Mouse (Mus musculus) gastrocnemius, adult 8-10 months (tissue): ENCODE results near the gene Olfr373. TPM values are rescaled to one million over a fixed set of nuclear protein-coding genes. Genes with fewer than 3 reads are reported as not detected.
"Not testable (repeated sequence)": the region's sequence is repeated elsewhere in the genome, so short reads cannot be mapped to it uniquely, and the experiment has no call there.

Experiments
- DNase-seq, 2 experiments: peaks; one replicate each; pipeline ENCODE4 v3.0.0; 2022; ENCODE audit warnings: low spot score in 2 of 2
- total RNA-seq, 4 experiments: library from RNA; stranded (reverse); gene quantifications; 2 replicates each; pipeline ENCODE4 v1.2.4; 2022

The Olfr373 gene
- not detected for total RNA-seq

DNA sequence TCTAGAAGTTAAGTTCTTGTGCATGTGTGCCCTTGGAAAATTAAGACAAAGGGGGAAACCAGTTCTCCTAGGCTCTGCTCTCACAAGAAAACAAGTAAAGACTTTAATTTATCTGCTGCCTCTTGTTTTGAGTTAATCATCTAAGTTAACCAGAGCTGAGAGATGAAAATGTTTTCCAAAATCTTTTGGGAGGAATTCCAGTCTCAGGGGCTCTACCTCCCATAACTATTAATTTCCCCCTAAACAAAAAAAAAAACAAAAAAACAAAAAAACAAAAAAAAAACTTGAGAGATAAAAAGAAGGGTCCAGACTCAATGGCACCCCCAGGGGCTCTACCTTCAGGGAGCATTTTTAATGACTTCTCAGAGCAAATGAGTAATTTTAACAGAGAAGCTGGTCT lies at the start of gene Olfr373:
TSS of gene Olfr373 (plus strand) at position 301 of the 400 bp plus-strand sequence.
- not testable (repeated sequence) for DNase-seq

- DNase-seq, result not testable (repeated sequence)
Observed at GRCm38 (mm10) chr8:72040918-72041317, 42.1 kb upstream of the Olfr373 start, which contains the start of gene Olfr372. Gene Olfr372 (plus strand): TSS chr8:72041218.

DNA sequence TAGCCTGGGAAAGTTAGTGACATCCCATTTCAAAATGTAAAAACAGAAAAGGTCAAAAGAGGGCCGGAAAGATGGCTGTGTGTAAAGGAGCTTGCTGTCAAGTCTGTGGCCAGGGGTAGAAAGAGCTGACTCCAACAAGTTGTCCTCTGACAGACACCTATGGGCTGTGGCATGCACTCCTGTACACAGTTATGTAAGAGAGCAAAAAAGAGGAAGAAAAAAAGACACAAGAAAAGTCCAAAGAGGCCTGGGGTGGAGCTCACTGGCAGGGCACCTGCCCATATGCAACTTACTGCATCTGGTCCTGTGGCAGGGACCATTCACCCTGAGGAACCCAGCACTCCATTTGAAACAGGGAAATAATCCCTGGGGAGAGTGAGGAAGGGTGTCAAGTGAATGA lies 40.5 kb upstream of the Olfr373 start:
- DNase-seq, result no peak

DNA sequence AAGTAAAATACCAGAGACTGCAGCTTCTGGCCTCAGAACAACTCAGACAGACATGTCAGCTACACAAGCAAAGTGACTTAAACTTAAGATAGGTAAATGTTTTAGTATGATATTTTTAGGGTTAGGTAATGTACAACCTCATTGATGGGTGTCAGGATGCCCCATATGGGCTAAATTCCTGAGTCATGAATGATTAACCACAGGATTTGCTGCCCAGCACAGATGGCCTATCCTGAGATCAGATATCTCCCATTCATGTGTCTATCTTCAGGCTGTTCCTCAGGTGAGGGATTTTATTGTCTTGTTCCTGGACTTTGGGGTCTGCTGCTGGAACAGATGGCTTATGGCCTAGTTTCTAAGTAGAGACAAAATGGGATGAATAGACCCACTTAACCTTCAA lies 28.3 kb upstream of the Olfr373 start:
- not testable (repeated sequence) for DNase-seq

DNA sequence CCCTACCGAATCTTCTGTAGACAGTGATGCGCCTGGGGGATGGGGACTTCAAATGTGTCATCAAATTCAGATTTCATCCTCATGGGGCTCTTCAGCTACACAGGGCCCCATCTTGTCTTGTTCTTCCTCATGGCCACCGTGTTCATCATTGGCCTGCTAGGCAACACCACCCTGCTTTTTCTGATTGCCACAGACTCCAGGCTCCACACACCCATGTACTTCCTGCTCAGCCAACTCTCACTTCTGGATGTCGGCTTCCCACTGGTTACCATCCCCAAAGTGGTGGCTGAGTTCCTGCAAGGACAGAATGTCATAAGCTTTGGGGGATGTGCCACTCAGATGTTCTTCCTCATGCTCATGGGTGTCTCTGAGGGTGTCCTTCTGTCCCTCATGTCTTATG lies 25.3 kb upstream of the Olfr373 start:
- not testable (repeated sequence) for DNase-seq

DNA sequence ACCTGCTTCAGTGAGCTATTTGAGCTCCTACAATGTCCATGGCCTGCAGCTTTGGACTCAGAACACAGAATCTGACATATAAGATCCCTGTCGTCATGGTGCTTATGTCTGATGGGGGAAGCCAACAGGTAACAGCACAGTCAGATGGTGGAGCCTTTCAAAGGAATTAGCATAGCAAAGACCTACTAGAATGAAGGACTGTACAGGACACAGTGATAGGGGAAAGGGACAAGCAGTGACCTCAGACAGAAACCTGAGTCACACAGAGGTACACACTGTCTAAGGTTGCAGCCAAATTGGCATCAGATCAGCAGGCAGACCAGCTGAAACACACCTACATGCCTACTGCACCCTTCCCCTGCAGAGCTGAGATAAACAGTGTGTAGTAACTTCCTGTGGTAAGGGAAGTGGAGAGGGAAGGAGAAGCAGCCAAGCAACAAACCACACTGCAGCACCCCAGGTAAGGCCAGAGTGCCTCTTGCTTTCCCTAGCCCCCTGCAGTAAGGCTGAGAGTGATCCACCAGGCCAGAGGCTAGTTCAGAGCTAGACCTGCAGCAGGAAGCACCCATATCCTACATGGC lies 16.1 kb upstream of the Olfr373 start:
- not testable (repeated sequence) for DNase-seq

- no peak for DNase-seq
Observed at GRCm38 (mm10) chr8:72084744-72085143, 1.8 kb downstream of the Olfr373 start.

DNA sequence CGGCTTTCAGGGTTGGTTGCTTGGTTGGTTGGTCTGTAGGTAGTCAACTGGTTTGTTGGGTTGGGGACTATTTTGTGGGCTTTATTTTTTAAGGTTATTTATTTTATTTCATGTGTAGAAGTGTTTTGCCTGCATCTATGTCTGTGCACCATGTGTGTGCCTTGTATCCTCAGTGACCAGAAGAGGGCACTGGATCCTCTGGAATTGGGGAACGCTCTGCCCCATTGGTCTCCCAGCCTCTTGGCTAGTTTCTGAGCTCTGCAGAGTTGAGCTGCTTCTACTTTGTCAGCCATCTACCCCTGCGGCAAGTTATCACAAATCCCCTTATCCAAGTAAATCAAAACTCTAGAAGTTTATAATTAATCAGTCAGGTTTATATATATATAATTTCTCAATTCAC lies 4.6 kb downstream of the Olfr373 start:
- DNase-seq, result not testable (repeated sequence)

DNA sequence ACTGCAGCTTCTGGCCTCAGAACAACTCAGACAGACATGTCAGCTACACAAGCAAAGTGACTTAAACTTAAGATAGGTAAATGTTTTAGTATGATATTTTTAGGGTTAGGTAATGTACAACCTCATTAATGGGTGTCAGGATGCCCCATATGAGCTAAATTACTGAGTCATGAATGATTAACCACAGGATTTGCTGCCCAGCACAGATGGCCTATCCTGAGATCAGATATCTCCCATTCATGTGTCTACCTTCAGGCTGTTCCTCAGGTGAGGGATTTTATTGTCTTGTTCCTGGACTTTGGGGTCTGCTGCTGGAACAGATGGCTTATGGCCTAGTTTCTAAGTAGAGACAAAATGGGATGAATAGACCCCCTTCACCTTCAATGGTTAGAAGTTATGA lies 13.7 kb downstream of the Olfr373 start:
- not testable (repeated sequence) for DNase-seq

DNA sequence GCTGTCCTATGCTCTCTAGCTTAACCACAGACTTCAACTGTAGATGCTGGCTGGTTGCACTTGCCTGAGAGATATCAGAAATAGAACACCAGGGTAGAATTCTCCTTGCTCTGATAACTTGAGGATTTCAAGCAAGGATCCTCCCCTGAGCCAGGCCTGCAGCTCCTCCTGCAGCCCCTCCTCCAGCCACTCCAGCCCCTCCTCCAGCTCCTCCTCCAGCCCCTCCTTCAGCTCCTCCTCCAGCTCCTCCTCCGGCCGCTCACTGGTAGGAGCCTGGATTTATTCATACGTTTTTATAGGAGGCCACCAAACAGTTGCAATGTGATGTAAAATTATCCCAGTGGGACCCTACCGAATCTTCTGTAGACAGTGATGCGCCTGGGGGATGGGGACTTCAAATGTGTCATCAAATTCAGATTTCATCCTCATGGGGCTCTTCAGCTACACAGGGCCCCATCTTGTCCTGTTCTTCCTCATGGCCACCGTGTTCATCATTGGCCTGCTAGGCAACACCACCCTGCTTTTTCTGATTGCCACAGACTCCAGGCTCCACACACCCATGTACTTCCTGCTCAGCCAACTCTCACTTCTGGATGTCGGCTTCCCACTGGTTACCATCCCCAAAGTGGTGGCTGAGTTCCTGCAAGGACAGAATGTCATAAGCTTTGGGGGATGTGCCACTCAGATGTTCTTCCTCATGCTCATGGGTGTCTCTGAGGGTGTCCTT lies 16.6 kb downstream of the Olfr373 start:
- DNase-seq, result peak in 1 of 2 experiments; percentile 4

- DNase-seq, result no peak
Observed at GRCm38 (mm10) chr8:72105165-72105564, 22.2 kb downstream of the Olfr373 start.

DNA sequence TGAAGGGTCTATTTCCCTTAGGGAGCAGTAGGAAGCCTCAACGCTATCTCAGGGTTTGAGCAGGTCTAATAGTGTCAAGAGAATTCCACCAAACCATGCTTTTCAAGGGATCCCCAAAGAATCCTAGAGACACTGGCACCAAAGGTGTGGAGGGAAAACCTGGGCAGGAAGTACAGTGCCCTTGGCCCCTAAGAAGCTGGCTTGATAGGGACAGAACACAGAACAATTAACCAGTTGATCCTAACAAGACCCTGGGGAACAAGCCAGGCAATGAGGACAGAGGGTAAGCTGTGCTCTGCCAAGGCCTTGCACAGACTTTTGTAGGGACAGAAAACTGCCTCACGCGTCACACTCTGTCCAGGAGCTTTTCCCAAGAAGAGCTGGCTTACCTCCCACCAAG lies 23.8 kb downstream of the Olfr373 start, which contains the start of gene Olfr374:
TSS of gene Olfr374 (plus strand) at position 301 of the 400 bp plus-strand sequence.
- DNase-seq, result no peak

DNA sequence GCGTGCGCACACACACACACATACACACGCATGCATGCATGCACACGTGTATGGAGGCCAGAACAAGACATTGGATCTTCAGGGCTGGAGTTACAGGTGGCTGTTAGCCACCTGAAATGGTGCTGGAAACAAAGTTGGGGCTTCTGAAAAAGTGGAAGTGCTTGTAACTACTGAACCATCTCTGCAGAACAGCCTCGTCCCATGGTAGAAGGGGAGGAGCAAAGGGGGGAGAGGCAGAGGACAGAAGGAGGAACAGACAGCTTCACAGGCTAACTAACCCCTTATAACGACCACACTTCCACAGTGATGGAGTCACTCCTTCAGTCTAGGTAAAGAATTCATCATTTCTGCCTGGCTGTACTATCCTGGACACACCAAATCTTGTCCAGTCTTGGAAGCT lies 27.9 kb downstream of the Olfr373 start:
- DNase-seq, result no peak

GRCm38 (mm10) chr8:72112486-72112885 lies 29.5 kb downstream of the Olfr373 start:
- no peak for DNase-seq

GRCm38 (mm10) chr8:72115202-72115601 lies 32.2 kb downstream of the Olfr373 start:
- no peak for DNase-seq

- no peak for DNase-seq
Observed at GRCm38 (mm10) chr8:72118616-72119015, 35.6 kb downstream of the Olfr373 start.

GRCm38 (mm10) chr8:72121486-72121885 lies 38.5 kb downstream of the Olfr373 start:
- DNase-seq, result not testable (repeated sequence)

DNA sequence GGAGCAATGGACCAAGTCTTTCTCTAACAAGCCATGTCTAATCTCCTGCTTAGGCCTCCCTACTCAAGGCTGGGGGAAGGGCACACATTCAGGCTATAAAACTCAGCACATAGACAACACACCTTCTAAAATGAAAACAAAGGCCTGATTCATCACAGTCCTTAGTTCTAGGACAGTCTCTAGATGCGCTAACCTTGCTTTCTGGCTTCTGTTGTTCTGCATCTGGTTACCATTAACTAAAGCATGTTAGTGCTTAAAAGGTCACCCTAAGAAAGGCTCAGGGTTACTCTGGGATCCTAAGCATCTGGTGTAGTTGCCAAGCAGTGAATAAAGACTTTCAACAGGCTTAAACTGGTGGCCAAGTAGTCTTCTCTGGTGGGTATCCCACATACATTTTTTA lies 39.0 kb downstream of the Olfr373 start:
- DNase-seq, result no peak

GRCm38 (mm10) chr8:72127834-72128233 lies 44.9 kb downstream of the Olfr373 start:
- no peak for DNase-seq

GRCm38 (mm10) chr8:72131251-72131650 lies 48.3 kb downstream of the Olfr373 start:
- no peak for DNase-seq

- no peak for DNase-seq
Observed at GRCm38 (mm10) chr8:72131901-72132300, 48.9 kb downstream of the Olfr373 start.

- DNase-seq, result no peak
Observed at GRCm38 (mm10) chr8:72132417-72132816, 49.4 kb downstream of the Olfr373 start.

- no peak for DNase-seq
Observed at GRCm38 (mm10) chr8:72132891-72133290, 49.9 kb downstream of the Olfr373 start.
